ENCODE assay signal across 8 mouse cellular contexts in the genomic region with DNA sequence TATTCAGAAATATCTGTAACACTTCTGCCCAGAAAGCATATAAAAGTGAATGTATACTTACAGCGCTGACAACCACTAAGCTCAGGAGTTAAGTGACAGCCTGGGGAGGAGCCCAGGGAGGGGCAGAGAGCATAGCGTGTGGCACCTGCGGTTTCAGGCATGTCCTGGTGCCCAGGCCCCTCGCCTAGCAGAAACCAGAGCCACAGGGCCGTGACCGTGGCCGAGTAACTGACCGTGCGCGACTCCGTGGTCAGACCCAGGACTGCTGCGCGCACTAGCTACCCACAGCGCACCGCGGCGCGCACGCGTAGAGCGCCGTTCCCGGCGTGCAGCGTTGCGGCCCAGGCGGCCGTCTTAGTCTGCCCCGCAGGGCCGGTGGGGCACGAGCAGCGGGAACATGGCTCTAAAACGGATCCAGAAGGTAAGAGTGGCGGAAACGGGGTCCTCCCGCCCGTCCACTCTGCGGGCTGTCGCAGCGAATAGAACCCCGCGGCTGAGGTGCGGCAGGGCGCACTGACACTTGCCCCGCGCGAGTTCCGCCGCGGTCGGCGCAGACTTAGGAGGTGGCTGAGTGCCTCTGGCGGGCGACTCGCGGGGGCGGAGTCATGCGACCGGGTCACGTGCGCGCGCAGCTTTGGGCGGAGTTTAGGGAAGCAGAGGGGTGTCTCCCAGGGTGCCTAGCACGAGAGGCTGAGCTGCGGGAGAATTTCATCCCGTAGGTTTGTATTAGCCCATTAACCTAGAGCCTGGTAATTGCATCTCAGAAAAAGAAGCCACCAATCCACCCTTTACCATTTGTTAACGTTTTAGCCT. TPM values are rescaled to one million over a fixed set of nuclear protein-coding genes. Genes with fewer than 3 reads are reported as not detected.
A peak's percentile ranks its signal among the peaks of the same experiment; 100 is the strongest.
DNase-seq lines count a peak whose midpoint lies in the region; ATAC-seq lines count a peak whose summit lies in the region.

Gene Urgcp (minus strand): TSS at position 557 of the 813 bp plus-strand sequence.

- ATAC-seq in megakaryocyte progenitor cell, adult 5-6 weeks (replicated peaks; ENCODE audit: poor library complexity): peak; percentile 93

- DNase-seq in adipocyte (ENCODE audit: low spot score): peak; percentile 89
- peak; percentile 97 for DNase-seq in embryo, embryonic 10 days (ENCODE audit: low spot score)
- peak; percentile 96 for DNase-seq in gastrocnemius, postnatal 10 days
- DNase-seq in induced T-regulatory cell, adult 2 months (ENCODE audit: low read depth): peak; percentile 98
- DNase-seq in left cerebral cortex, adult 9 months (ENCODE audit: low spot score in 2 of 2): peak; percentile 75 to 91
- peak; percentile 93 for DNase-seq in right cerebral cortex, postnatal 14 days
- DNase-seq in urinary bladder, postnatal 36 days (ENCODE audit: low spot score in 2 of 2): peak; percentile 93

RNA-seq across cellular contexts. Expression of gene Urgcp, which starts in this region (rescaled TPM):
- 10 to 100 TPM; 29.1 to 42.0 TPM for total RNA-seq in gastrocnemius, postnatal 10 days (2021)
- 4.1 and 4.5 TPM in 2 replicates for total RNA-seq in megakaryocyte progenitor cell, adult 5-6 weeks (2015)
- total RNA-seq in megakaryocyte progenitor cell, adult 5-6 weeks (2017): 7.0 and 7.1 TPM in 2 replicates

Comparison
In these comparisons a context has a peak if more than half of its experiments do, and no peak if none do; other contexts are left out.
1. Peak in every context shown above with its lines: DNase-seq and ATAC-seq.